Mouse (Mus musculus) erythroblast, embryonic 14.5 days (primary cell): ENCODE measurements around the gene Slc5a10. TPM values are rescaled to one million over a fixed set of nuclear protein-coding genes. Genes with fewer than 3 reads are reported as not detected.

Experiments
- H3K27me3 ChIP-seq: 2 replicates; pipeline ENCODE4 v1.6.1; 2012; ENCODE audit warnings: inconsistent platforms; ENCODE audit not compliant: control insufficient read depth
- H3K36me3 ChIP-seq: 2 replicates; pipeline ENCODE4 v1.6.1; 2012; ENCODE audit warnings: mild to moderate bottlenecking, inconsistent platforms; ENCODE audit not compliant: control insufficient read depth
- H3K4me1 ChIP-seq: 2 replicates; pipeline ENCODE4 v1.6.1; 2012; ENCODE audit warnings: inconsistent platforms; ENCODE audit not compliant: control insufficient read depth
- H3K4me3 ChIP-seq: replicated peaks from 2 replicates; pipeline ENCODE3; 2012; ENCODE audit warnings: moderate library complexity, mild to moderate bottlenecking, inconsistent platforms
- H3K9me3 ChIP-seq: 2 replicates; pipeline ENCODE4 v1.6.1; 2012; ENCODE audit warnings: low read length, inconsistent platforms, mixed read lengths; ENCODE audit not compliant: control insufficient read depth
- GATA1 ChIP-seq: IDR thresholded peaks from 2 replicates; pipeline ENCODE4 v1.6.1; 2012; ENCODE audit warnings: low read length, inconsistent platforms, mixed read lengths
- TAL1 ChIP-seq: IDR thresholded peaks from 3 replicates; pipeline ENCODE4 v1.6.1; 2012; ENCODE audit warnings: low read length, inconsistent platforms, mixed read lengths
- polyA plus RNA-seq: library from polyadenylated mRNA; stranded (reverse); fragments of >175 nt; gene quantifications from 2 replicates; pipeline ENCODE4 v1.2.3, GENCODE M21; 2012

The Slc5a10 gene
- polyA plus RNA-seq, 1 experiment = not detected

- Histone ChIP-seq H3K36me3 (no peaks in the 10 kb centered on the region), H3K4me1 (peaks cover 3% of the 10 kb centered on the region; the same call in 1 of the 2 replicates), H3K9me3 (no peaks in the 10 kb centered on the region), H3K27me3 (peaks cover 5% of the 10 kb centered on the region; the same call in 1 of the 2 replicates), H3K4me3 (no peak overlapping the region)
- no peak for TF ChIP-seq TAL1
- no peak for TF ChIP-seq GATA1
Observed at GRCm38 (mm10) chr11:61675332-61675731, 45.3 kb downstream of the Slc5a10 start.

DNA sequence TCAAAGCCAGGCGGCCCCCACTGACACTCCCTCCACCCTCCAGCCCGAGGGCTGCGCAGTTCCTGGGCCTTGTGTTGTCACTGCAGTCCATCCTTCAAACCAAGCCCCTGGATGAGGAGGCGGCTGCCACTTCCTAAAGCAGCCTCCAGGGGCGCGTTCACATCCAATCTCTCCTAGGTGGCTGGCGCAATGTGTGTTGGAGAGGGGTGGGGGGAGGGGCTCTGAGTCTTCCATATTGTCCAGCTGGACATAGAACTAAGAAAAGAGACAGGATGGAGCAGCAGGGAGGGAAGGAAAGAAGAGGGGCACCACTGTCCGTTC is 45.8 kb downstream of the Slc5a10 start:
- no peaks in the 10 kb centered on the region for H3K9me3 ChIP-seq
- H3K27me3 ChIP-seq = peaks cover 5% of the 10 kb centered on the region; the same call in 1 of the 2 replicates
- H3K4me3 ChIP-seq = no peak overlapping the region
- TF ChIP-seq TAL1 = no peak
- no peaks in the 10 kb centered on the region for H3K36me3 ChIP-seq
- H3K4me1 ChIP-seq = peaks cover 3% of the 10 kb centered on the region; the same call in 1 of the 2 replicates

DNA sequence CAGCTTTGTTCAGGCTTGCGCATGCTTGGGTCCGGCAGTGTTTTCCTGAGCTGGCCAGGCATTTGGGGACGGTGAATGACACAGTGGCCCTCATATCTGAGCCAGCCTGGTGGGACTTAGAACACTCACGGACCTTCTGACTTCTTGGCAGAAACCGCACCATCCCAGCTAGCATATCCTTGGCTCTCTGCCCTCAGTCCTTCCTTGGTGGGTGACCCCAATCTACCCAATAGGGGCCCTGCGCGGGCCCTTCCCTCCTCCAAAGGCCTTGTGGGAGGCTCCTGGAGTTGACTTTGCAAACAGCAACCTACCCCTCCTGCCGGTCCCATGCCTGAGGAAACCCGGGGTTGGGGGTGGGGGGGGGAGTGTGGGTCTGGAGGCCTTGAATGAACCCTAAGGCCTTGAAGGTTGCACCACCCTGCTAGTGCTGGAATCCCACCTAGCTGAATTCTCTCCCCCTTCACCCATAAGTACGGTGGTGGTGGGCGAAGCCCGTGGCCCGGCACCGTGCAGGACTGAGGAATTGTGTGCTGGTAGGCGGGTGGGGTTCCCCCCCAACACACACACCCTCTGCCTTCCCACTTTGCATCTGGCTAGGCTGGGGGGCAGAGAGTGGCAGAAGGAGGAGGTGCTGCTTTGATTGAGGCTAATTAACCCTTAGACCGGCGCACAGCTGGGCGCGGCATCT is 46.3 kb downstream of the Slc5a10 start:
- Histone ChIP-seq H3K4me1 (peaks cover 3% of the 10 kb centered on the region; the same call in 1 of the 2 replicates), H3K36me3 (no peaks in the 10 kb centered on the region), H3K27me3 (peaks cover 5% of the 10 kb centered on the region; the same call in 1 of the 2 replicates), H3K9me3 (no peaks in the 10 kb centered on the region), H3K4me3 (no peak overlapping the region)
- TF ChIP-seq GATA1 (no peak), TAL1 (no peak)

DNA sequence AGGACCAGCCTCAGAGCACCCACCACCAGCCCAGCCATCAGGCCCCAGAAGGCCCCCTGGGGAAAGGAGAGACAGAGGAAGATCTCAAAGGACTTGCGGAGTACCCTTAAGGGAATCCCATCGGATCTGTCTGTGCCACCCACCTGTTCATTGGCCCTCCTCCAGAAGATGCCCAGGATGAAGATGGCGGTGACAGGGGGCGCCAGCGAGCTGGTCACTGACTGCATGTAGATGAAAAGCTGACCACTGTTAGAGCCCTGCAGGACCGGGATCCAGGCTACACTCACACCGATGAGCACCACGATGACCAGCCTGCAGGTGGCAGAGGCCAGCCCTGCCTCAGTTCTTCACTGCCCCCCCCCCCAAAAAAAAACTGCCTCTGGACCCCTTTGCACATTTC is 46.9 kb downstream of the Slc5a10 start:
- Histone ChIP-seq H3K4me3 (no peak overlapping the region), H3K27me3 (peaks cover 5% of the 10 kb centered on the region; the same call in 1 of the 2 replicates), H3K9me3 (no peaks in the 10 kb centered on the region), H3K36me3 (no peaks in the 10 kb centered on the region), H3K4me1 (peaks cover 3% of the 10 kb centered on the region; the same call in 1 of the 2 replicates)
- TF ChIP-seq TAL1 (no peak), GATA1 (no peak)

DNA sequence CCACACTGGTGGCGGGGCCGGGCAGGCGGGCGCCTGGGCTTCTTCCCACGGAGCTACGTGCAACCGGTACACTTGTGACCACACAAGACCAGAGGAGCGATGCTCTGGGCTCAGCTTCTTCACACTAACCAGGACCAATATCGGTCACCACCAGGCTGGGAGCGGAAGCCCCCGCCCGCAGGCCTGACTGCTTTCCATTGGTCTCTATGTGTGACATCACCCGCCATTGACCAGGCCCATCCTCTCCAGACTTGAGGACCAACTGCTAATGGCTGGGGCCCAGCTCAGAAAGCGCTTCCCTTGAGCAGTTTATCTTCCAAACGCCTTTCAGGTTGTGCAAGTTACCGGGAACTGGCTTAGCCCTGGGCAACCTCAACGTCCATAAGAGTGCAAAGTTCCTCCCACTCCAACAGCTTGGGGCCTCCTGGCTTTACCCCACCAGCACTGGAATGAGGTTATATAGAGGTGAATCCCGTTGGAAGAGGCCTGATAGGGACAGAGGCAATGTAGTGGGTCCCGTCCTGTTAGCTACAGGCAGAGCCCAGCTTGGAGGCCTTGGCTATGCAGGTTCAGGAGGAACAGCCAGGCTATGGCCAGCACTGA is 48.7 kb downstream of the Slc5a10 start:
- no peak overlapping the region for H3K4me3 ChIP-seq

GRCm38 (mm10) chr11:61669492-61670490 is 50.8 kb downstream of the Slc5a10 start:
- Histone ChIP-seq H3K27me3 (peaks cover 3% of the 10 kb centered on the region; the same call in 1 of the 2 replicates), H3K9me3 (no peaks in the 10 kb centered on the region), H3K4me3 (no peak overlapping the region), H3K4me1 (peaks cover 3% of the 10 kb centered on the region; the same call in 1 of the 2 replicates), H3K36me3 (no peaks in the 10 kb centered on the region)
- TF ChIP-seq GATA1 = no peak
- no peak for TF ChIP-seq TAL1

More for the DNA sequence above, 48.7 kb downstream of the Slc5a10 start:
- Histone ChIP-seq H3K4me1 (peaks cover 3% of the 10 kb centered on the region; the same call in 1 of the 2 replicates), H3K9me3 (no peaks in the 10 kb centered on the region), H3K27me3 (peaks cover 3% of the 10 kb centered on the region; the same call in 1 of the 2 replicates), H3K36me3 (no peaks in the 10 kb centered on the region)
- no peak for TF ChIP-seq TAL1
- TF ChIP-seq GATA1 = no peak

- H3K4me1 ChIP-seq = no peaks in the 10 kb centered on the region
- H3K36me3 ChIP-seq = no peaks in the 10 kb centered on the region
- no peaks in the 10 kb centered on the region for H3K9me3 ChIP-seq
- no peaks in the 10 kb centered on the region for H3K27me3 ChIP-seq
- no peak for TF ChIP-seq TAL1
- TF ChIP-seq GATA1 = no peak
- no peak overlapping the region for H3K4me3 ChIP-seq
Observed at GRCm38 (mm10) chr11:61667782-61668181, 52.8 kb downstream of the Slc5a10 start.

DNA sequence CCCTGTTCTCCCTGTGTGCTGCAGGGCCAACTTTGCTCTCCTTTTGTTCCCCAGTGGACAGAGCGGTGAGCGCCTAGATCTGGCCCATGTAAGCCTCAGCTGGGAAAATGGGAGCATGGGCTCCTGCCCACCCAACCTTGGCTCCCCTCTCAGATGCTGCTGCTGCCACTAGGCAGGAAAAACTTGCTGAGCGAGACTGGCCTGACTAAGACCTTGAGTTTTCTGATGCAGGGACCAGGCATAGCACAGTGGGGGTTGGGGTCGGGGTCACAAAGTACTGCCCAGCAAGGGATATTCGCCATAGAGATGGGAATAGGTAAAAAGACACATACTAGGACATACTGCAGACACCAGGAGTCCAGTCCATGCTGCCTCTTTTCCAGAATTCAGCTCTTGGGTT is 53.4 kb downstream of the Slc5a10 start:
- Histone ChIP-seq H3K4me1 (no peaks in the 10 kb centered on the region), H3K4me3 (no peak overlapping the region), H3K36me3 (no peaks in the 10 kb centered on the region), H3K27me3 (no peaks in the 10 kb centered on the region), H3K9me3 (no peaks in the 10 kb centered on the region)
- TF ChIP-seq TAL1 = no peak
- TF ChIP-seq GATA1 = no peak

DNA sequence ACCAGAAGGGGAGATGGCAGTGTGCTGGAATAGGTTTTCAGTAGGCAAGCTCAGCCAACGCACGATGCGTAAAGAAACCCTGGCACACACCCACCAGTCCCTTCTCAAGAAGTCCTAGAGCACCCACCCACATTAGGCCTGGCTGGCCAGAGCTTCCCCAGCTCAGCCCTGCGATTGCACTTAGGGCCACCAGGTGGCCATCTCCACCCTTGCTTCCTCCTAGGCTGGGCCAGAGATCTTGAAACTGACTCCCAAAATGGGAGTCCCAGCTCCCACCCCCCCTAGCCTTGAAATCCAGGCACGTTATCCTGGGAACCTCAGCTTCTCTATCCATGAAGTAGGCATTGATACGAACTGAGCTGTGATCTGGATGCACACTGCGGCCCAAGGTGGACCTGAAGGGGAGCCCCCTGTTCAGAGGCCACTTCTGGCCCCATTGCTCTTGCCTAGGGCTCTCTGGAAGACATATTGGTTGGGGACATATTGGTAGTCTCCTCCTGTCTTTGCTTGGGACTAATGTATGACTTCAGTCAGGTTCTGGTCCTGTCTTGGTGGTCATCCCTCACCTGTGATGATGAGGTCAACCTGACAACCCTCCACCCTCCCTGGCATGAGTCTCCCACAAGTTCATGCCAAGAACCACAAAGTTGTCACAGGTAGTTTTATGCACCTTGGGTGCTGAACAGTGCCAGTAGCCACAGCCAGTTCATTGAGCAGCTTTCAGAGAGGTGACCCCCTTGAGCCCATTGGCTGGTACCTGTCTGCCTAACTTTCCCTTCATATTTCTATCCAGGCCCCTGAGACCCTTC is 54.4 kb downstream of the Slc5a10 start:
- Histone ChIP-seq H3K36me3 (no peaks in the 10 kb centered on the region), H3K4me1 (no peaks in the 10 kb centered on the region), H3K27me3 (no peaks in the 10 kb centered on the region), H3K9me3 (no peaks in the 10 kb centered on the region), H3K4me3 (no peak overlapping the region)
- TF ChIP-seq TAL1 = no peak
- no peak for TF ChIP-seq GATA1
